Mouse (Mus musculus): ENCODE results near the gene Fbxo2.

DNA sequence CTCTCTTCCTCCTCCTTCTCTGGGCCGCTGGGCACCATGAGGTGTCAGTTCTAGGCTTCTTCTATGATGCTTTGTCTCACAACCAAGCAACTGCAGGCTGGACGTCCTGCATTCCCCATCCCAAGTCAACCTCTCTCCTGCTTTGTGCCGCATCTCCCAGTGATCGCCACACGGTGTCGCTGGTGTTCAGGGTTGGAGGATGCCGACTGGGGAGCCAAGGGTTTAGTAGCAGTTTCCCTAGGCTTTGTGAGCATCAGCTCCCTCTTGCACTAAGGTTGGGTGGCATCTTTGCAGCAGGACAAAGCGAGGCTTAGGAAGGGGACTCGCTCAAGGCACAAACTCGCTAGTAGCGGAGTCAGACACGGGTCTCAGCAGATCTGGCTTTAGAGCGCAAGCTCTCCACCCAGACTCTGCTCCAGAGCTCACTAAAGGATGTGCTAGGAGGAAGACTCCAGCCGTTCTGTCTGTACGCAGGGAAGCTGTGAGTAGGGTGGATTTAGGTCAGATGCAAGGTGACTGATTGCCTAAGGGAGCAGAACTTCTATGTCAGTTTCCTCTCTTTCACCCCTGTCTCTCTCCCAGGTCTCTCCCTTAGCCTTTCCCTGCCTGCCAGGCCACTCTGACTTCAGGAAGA lies 45.5 kb upstream of the Fbxo2 start:
- peak; percentile 97 for TF ChIP-seq CTCF (IDR thresholded peaks at IDR 0.05; ENCODE audit: borderline replicate concordance, control insufficient read depth, extremely low read depth, insufficient read depth, low read length, poor library complexity)
- no peak for TF ChIP-seq POLR2A (IDR thresholded peaks at IDR 0.05; ENCODE audit: control insufficient read depth, extremely low read depth, insufficient read depth, low read length, poor library complexity)

Data from thymus, adult 2 months (tissue).